Mouse (Mus musculus): Measurements from ENCODE around the gene Washc4.
"Not testable (repeated sequence)": the region's sequence is repeated elsewhere in the genome, so short reads cannot be mapped to it uniquely, and the experiment has no call there.

DNA sequence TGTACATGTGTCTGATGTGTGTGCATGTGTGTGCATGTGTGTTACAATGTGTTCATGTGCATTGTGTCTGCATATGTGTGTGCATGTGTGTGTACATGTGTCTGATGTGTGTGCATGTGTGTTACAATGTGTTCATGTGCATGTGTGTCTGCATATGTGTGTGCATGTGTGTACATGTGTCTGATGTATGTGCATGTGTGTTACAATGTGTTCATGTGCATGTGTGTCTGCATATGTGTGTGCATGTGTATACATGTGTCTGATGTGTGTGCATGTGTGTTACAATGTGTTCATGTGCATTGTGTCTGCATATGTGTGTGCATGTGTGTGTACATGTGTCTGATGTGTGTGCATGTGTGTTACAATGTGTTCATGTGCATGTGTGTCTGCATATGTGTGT is 19.3 kb upstream of the Washc4 start:
- TF ChIP-seq CTCF, POLR2A (IDR thresholded peaks at IDR 0.05; ENCODE audit: insufficient read depth, low read depth, low read length): not testable (repeated sequence)
